Mouse (Mus musculus): ENCODE data around the gene Fam160a1.

Gene Fam160a1

GRCm38 (mm10) chr3:85817191-85817590 lies at the start of gene Fam160a1:
Gene Fam160a1, minus strand, starts transcription at chr3:85817291.
- TF ChIP-seq GATA4 (IDR thresholded peaks at IDR 0.05; ENCODE audit: insufficient replicate concordance, low read length) = no peak

GRCm38 (mm10) chr3:85863996-85864395 lies 46.9 kb upstream of the Fam160a1 start:
- no peak for TF ChIP-seq GATA4 (IDR thresholded peaks at IDR 0.05; ENCODE audit: insufficient replicate concordance, low read length)

GRCm38 (mm10) chr3:85862886-85863285 lies 45.8 kb upstream of the Fam160a1 start:
- no peak for TF ChIP-seq GATA4 (IDR thresholded peaks at IDR 0.05; ENCODE audit: insufficient replicate concordance, low read length)

- no peak for TF ChIP-seq GATA4 (IDR thresholded peaks at IDR 0.05; ENCODE audit: insufficient replicate concordance, low read length)
Measured at GRCm38 (mm10) chr3:85860996-85861395, 43.9 kb upstream of the Fam160a1 start.

- no peak for TF ChIP-seq GATA4 (IDR thresholded peaks at IDR 0.05; ENCODE audit: insufficient replicate concordance, low read length)
Measured at GRCm38 (mm10) chr3:85859311-85859710, 42.2 kb upstream of the Fam160a1 start.

- no peak for TF ChIP-seq GATA4 (IDR thresholded peaks at IDR 0.05; ENCODE audit: insufficient replicate concordance, low read length)
Measured at GRCm38 (mm10) chr3:85858140-85859135, 41.3 kb upstream of the Fam160a1 start.

GRCm38 (mm10) chr3:85857083-85857482 lies 40.0 kb upstream of the Fam160a1 start:
- TF ChIP-seq GATA4 (IDR thresholded peaks at IDR 0.05; ENCODE audit: insufficient replicate concordance, low read length) = no peak

- TF ChIP-seq GATA4 (IDR thresholded peaks at IDR 0.05; ENCODE audit: insufficient replicate concordance, low read length) = no peak
Measured at GRCm38 (mm10) chr3:85855947-85856346, 38.9 kb upstream of the Fam160a1 start.

- TF ChIP-seq GATA4 (IDR thresholded peaks at IDR 0.05; ENCODE audit: insufficient replicate concordance, low read length) = no peak
Measured at GRCm38 (mm10) chr3:85855043-85855442, 38.0 kb upstream of the Fam160a1 start.

GRCm38 (mm10) chr3:85854143-85854542 lies 37.1 kb upstream of the Fam160a1 start:
- TF ChIP-seq GATA4 (IDR thresholded peaks at IDR 0.05; ENCODE audit: insufficient replicate concordance, low read length) = no peak

GRCm38 (mm10) chr3:85853715-85854114 lies 36.6 kb upstream of the Fam160a1 start:
- TF ChIP-seq GATA4 (IDR thresholded peaks at IDR 0.05; ENCODE audit: insufficient replicate concordance, low read length) = no peak

GRCm38 (mm10) chr3:85850079-85850478 lies 33.0 kb upstream of the Fam160a1 start:
- no peak for TF ChIP-seq GATA4 (IDR thresholded peaks at IDR 0.05; ENCODE audit: insufficient replicate concordance, low read length)

GRCm38 (mm10) chr3:85846316-85846715 lies 29.2 kb upstream of the Fam160a1 start:
- no peak for TF ChIP-seq GATA4 (IDR thresholded peaks at IDR 0.05; ENCODE audit: insufficient replicate concordance, low read length)

GRCm38 (mm10) chr3:85845341-85845740 lies 28.2 kb upstream of the Fam160a1 start:
- TF ChIP-seq GATA4 (IDR thresholded peaks at IDR 0.05; ENCODE audit: insufficient replicate concordance, low read length) = no peak

- TF ChIP-seq GATA4 (IDR thresholded peaks at IDR 0.05; ENCODE audit: insufficient replicate concordance, low read length) = no peak
Measured at GRCm38 (mm10) chr3:85842881-85843218, 25.8 kb upstream of the Fam160a1 start.

GRCm38 (mm10) chr3:85842177-85842880 lies 25.2 kb upstream of the Fam160a1 start:
- no peak for TF ChIP-seq GATA4 (IDR thresholded peaks at IDR 0.05; ENCODE audit: insufficient replicate concordance, low read length)
